Mouse (Mus musculus) neural tube, embryonic 15.5 days (tissue): ENCODE results near the gene Agps. TPM values are rescaled to one million over a fixed set of nuclear protein-coding genes. Genes with fewer than 3 reads are reported as not detected.

Experiments used
- ATAC-seq: fragments of 200-750 bp; cut with Nextera tagmentation; 2 replicates; pipeline ENCODE4 v1.8.0; 2017; ENCODE audit warnings: mild to moderate bottlenecking, moderate TSS enrichment, moderate library complexity; ENCODE audit not compliant: low FRiP score
- H3K27ac ChIP-seq: fragments of 300-500 bp; sonication (generic); replicated peaks from 2 replicates; pipeline ENCODE4 v1.5.1; 2015; ENCODE audit warnings: mild to moderate bottlenecking, inconsistent platforms
- H3K27me3 ChIP-seq: fragments of 300-500 bp; sonication (generic); replicated peaks from 2 replicates; pipeline ENCODE4 v1.6.1; 2015; ENCODE audit warnings: inconsistent platforms
- H3K36me3 ChIP-seq: fragments of 300-500 bp; sonication (generic); 2 replicates; pipeline ENCODE4 v1.6.1; 2015; ENCODE audit warnings: inconsistent platforms
- H3K4me1 ChIP-seq: fragments of 300-500 bp; sonication (generic); 2 replicates; pipeline ENCODE4 v1.6.1; 2015; ENCODE audit warnings: inconsistent platforms
- H3K4me2 ChIP-seq: fragments of 300-500 bp; sonication (generic); 2 replicates; pipeline ENCODE4 v1.6.1; 2015; ENCODE audit warnings: inconsistent platforms, mild to moderate bottlenecking, moderate library complexity
- H3K4me3 ChIP-seq: fragments of 300-500 bp; sonication (generic); replicated peaks from 2 replicates; pipeline ENCODE4 v1.5.1; 2015; ENCODE audit warnings: mild to moderate bottlenecking, inconsistent platforms
- H3K9ac ChIP-seq: fragments of 300-500 bp; sonication (generic); replicated peaks from 2 replicates; pipeline ENCODE4 v1.6.1; 2015; ENCODE audit warnings: mild to moderate bottlenecking, inconsistent platforms
- H3K9me3 ChIP-seq: fragments of 300-500 bp; sonication (generic); replicated peaks from 2 replicates; pipeline ENCODE4 v1.6.1; 2016; ENCODE audit warnings: inconsistent platforms
- WGBS: fragments of 180-500 bp; shearing (Covaris S2); methylation state at CpG from one replicate; pipeline ENCODE4 v1.1.7; 2015; ENCODE audit warnings: mixed read lengths; 5-methylcytosine and 5-hydroxymethylcytosine counted together
- polyA plus RNA-seq: library from polyadenylated mRNA; unstranded; fragments of >200 nt; fragmentation: Nextera tagmentation; extraction: Ambion mirVana; gene quantifications from 2 replicates; pipeline ENCODE4 v1.2.1, GENCODE M21; 2015

Gene Agps
- polyA plus RNA-seq, 1 experiment from 2014 or later = 29.0 TPM

DNA sequence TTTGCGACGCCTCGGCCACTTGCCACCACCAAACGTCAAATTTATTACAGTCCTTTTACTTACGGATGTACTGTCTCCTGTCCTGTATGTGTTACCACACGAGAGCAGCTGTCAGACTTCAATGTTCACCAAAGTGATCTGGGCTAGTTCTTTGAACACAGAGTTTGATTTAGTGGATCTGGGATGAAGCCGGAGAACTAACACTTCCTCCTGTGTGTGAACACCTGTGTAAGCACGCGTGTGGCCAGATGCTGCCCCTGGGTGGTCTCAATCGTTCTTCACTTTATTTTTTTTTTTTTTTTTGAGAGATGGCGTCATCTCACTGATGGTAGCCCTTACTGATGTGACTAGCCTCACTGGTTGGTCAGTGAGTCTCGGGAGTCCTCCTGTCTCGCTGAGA, 17.1 kb upstream of the Agps start:
- no peaks in the 10 kb centered on the region for H3K4me1 ChIP-seq
- 63% methylated on average over 13 of the region's 13 CpGs for WGBS
- ATAC-seq = no peak

DNA sequence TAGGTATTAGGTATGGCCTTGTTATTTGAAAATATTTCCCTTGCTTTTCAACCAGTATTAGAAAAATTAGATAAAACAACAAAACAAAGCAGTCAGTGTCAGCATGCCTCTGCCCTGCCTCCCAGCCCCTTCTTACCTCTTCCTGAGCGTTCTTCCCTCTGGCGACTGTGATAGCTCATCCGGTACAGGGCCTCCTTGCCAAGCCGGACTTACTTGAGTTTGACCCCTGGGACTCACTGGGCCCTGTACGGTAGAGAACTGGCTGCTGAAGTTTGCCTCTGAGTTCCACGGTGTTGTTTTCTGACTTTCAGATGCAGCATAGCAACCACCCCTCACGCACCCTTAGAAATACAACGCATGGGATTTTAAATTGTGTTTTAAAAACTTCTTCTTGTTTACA, 16.5 kb upstream of the Agps start:
- Histone ChIP-seq H3K9me3 (no peaks in the 10 kb centered on the region), H3K27ac (no peak overlapping the region), H3K4me1 (no peaks in the 10 kb centered on the region), H3K36me3 (no peaks in the 10 kb centered on the region), H3K4me3 (no peak overlapping the region), H3K4me2 (no peak overlapping the region), H3K27me3 (no peaks in the 10 kb centered on the region), H3K9ac (no peak overlapping the region)
- no peak for ATAC-seq
- 75% methylated on average over 8 of the region's 8 CpGs for WGBS

More for the DNA sequence above, 17.1 kb upstream of the Agps start:
- Histone ChIP-seq H3K27ac (no peak overlapping the region), H3K36me3 (no peaks in the 10 kb centered on the region), H3K27me3 (no peaks in the 10 kb centered on the region), H3K9ac (no peak overlapping the region), H3K4me3 (no peak overlapping the region), H3K9me3 (no peaks in the 10 kb centered on the region), H3K4me2 (no peak overlapping the region)

DNA sequence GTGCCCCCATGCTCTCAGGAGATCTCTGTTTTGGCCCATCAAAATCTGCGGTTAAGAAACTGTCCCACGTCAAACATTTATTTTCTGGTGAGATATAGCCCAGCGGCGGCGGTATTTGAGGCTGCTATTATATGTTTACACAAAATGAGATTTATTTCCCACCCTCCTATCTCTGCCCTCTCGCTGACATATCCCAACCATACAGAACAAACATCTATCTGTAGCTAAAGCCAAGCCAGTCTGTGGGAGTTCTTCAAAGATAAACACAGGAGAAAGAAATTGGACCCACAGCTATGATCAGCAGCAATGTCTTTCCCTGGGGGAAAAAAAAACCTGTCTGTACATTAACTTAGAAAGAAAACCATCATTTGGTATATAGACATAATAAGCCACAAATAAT, 15.3 kb upstream of the Agps start:
- Histone ChIP-seq H3K36me3 (no peaks in the 10 kb centered on the region), H3K27ac (no peak overlapping the region), H3K27me3 (no peaks in the 10 kb centered on the region), H3K9me3 (no peaks in the 10 kb centered on the region), H3K9ac (no peak overlapping the region), H3K4me1 (no peaks in the 10 kb centered on the region), H3K4me3 (no peak overlapping the region), H3K4me2 (no peak overlapping the region)
- 74% methylated on average over 6 of the region's 6 CpGs for WGBS
- ATAC-seq = no peak

DNA sequence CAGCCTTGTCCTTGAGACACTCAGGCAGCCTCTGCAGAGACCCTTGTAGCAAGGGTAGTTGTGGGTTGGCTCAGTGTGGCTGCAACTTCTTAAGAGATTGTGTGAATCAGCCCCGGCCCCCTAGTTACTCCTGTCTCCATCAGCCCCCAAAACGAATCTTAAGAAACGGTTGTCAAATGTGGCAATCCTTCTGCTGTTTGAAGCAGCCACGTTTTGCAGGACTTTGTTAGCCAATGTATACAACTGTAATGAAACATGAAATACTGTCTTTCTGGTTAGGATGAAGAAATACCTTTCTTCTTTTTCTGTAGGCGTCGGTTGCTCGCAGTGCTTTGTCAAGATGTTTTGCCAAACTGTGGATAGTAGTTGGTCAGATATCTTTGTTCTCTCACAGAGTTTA, 13.3 kb upstream of the Agps start:
- WGBS = 86% methylated on average over 7 of the region's 7 CpGs

DNA sequence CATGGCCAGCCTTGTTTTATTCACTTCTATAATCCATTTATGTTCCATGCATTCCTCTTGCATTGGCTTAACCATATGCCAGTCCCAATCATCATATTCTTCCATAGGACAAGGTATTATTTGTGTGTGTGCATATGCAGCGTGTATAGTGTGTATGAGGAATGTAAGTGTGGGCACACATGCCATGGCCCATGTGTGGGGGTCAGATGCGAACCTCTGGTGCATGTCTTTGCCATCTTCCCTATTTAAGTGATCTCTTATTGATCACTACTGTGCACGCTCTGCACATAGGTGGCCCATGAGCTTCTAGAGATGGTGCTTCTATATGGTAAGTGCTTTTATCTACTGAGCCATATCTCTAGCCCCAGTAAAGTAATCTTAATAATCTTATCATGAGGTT, 12.2 kb upstream of the Agps start:
- H3K9me3 ChIP-seq = no peaks in the 10 kb centered on the region

More for the DNA sequence above, 13.3 kb upstream of the Agps start:
- no peak for ATAC-seq
- no peak overlapping the region for H3K4me3 ChIP-seq
- H3K9me3 ChIP-seq = no peaks in the 10 kb centered on the region
- H3K9ac ChIP-seq = no peak overlapping the region
- no peak overlapping the region for H3K4me2 ChIP-seq
- no peak overlapping the region for H3K27ac ChIP-seq
- no peaks in the 10 kb centered on the region for H3K27me3 ChIP-seq
- no peaks in the 10 kb centered on the region for H3K36me3 ChIP-seq
- no peaks in the 10 kb centered on the region for H3K4me1 ChIP-seq

DNA sequence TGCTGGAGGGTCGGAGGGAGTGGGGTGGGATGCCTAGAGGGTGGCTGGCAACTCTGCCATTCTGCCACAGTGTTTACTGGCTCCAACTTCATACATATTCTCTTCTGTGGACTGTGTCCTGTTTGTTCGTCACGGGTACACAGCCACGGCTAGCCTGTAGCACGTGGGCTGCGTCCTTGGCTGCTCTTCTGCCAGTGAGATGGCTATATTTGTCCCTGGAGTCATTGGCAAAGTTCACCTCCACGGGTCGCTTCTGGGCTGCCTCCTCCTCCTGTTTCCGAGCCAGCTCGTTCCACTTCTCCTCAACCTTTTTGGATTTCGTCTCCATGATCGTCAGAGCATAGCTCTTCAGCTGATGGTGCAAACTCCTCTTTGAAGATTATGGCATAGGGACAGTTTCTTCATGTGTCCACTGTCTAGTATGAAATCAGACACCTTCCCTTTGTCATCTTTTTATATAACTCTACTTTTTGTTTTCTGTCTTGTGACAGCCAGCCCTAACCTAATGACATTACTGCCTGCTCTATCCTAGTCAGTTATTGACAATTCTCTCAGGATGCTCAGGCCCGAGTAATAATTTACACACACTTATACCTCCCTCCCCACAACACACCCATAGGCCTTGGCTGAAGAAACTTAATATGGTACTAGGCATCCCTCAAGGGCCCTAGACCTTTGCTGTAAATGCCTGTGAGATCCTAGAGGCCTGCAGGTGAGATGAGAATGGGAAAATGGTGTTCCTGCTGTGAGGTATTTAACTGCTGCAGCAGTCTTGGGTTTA, 9.8 kb upstream of the Agps start:
- no peak overlapping the region for H3K4me2 ChIP-seq
- no peaks in the 10 kb centered on the region for H3K9me3 ChIP-seq
- no peak overlapping the region for H3K27ac ChIP-seq
- no peak overlapping the region for H3K4me3 ChIP-seq
- H3K9ac ChIP-seq = no peak overlapping the region
- no peaks in the 10 kb centered on the region for H3K27me3 ChIP-seq
- no peak for ATAC-seq
- H3K36me3 ChIP-seq = no peaks in the 10 kb centered on the region
- WGBS = 90% methylated on average over 13 of the region's 13 CpGs
- no peaks in the 10 kb centered on the region for H3K4me1 ChIP-seq

More for the DNA sequence above, 12.2 kb upstream of the Agps start:
- Histone ChIP-seq H3K27me3 (no peaks in the 10 kb centered on the region), H3K4me3 (no peak overlapping the region), H3K4me1 (no peaks in the 10 kb centered on the region), H3K36me3 (no peaks in the 10 kb centered on the region), H3K4me2 (no peak overlapping the region), H3K9ac (no peak overlapping the region), H3K27ac (no peak overlapping the region)
- no peak for ATAC-seq
- 94% methylated on average over 3 of the region's 3 CpGs for WGBS

DNA sequence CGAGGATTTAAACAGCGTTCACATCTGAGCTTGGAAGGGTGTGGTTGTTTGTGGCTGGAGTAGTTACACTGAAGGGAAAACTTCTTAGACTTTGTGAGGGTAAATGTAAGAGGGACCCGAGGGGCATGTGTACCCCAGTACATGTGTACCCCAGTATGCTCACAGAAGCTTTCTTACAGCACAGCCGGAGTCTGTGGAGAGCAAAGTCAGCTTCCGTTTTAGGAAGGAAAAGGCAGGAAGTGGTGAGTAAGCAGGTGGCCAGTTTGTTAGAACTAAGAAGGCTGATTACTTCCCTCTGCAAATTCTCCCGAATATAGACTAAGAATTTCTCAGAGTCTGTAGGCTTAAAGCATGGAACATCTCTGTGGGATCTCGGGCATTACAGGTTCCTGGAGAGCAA, 8.2 kb upstream of the Agps start:
- Histone ChIP-seq H3K4me3 (no peak overlapping the region), H3K9me3 (no peaks in the 10 kb centered on the region), H3K27me3 (no peaks in the 10 kb centered on the region), H3K4me2 (no peak overlapping the region), H3K4me1 (no peaks in the 10 kb centered on the region), H3K27ac (no peak overlapping the region), H3K36me3 (no peaks in the 10 kb centered on the region), H3K9ac (no peak overlapping the region)
- no peak for ATAC-seq
- WGBS = 66% methylated on average over 7 of the region's 7 CpGs

DNA sequence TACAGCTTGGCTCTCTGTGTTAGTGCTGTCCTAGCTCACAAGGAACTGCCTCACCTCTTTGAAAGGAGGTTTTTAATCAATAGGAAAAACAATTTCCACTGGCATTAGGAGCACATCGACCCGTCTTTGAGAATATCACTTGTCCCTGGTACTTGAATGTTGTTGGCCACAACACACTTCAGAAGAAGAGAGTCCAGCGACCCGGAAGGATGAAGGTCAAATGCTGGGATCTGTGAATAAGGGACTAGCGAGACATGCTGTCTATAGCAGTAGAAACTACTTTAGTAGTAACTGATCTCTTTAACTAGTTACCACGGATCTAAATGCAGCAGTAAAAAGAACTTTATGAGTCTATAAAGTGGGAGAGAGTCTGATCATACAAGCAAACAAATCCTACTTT, 7.8 kb upstream of the Agps start:
- H3K4me1 ChIP-seq = no peaks in the 10 kb centered on the region
- no peak for ATAC-seq
- no peak overlapping the region for H3K4me3 ChIP-seq
- no peak overlapping the region for H3K9ac ChIP-seq
- no peaks in the 10 kb centered on the region for H3K9me3 ChIP-seq
- H3K27ac ChIP-seq = no peak overlapping the region
- no peak overlapping the region for H3K4me2 ChIP-seq
- no peaks in the 10 kb centered on the region for H3K36me3 ChIP-seq
- 27% methylated on average over 6 of the region's 6 CpGs for WGBS
- no peaks in the 10 kb centered on the region for H3K27me3 ChIP-seq

DNA sequence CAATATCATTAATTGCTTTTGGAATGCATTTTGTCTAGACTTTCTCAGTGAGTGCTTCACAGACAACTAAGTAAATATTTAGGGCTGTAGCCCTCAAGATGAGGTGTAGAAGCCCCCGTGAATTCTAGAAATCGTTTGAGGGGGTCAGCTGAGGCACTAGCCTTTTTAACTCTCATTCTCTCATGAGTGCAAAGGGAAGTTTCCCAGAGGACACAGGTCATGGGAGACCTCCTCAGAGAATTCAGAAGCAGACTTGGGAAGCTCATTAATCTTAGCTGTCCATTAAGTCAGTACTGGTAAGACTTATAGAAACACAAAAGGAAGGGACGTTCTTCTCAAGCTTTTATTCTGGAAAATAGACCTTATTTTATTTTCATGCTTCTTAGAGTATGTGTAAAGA, 7.1 kb upstream of the Agps start:
- ATAC-seq = no peak
- WGBS = 4% methylated on average over 3 of the region's 3 CpGs
- no peaks in the 10 kb centered on the region for H3K4me1 ChIP-seq

DNA sequence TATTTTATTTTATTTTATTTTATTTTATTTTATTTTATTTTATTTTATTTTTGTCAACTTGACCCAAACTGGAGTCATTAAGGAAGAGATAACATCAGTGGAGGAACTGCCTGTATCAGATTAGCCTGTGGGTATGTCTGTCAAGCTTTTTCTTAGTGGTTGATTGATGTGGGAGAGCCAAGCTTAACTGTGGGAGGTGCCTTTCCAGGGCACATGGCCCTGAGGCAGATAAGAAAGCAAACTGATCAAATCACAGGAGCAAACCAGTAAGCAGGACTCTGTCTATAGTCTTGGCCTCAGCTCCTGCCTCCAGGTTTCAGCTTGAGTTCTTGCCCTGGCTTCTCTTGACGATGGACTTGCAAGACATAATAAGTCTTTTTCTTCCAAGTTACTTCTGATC, 6.4 kb upstream of the Agps start:
- Histone ChIP-seq H3K27ac (no peak overlapping the region), H3K9me3 (no peaks in the 10 kb centered on the region), H3K4me3 (no peak overlapping the region), H3K4me1 (no peaks in the 10 kb centered on the region), H3K9ac (no peak overlapping the region), H3K4me2 (no peak overlapping the region), H3K36me3 (no peaks in the 10 kb centered on the region), H3K27me3 (no peaks in the 10 kb centered on the region)
- WGBS = 72% methylated on average over 1 of the region's 1 CpGs
- no peak for ATAC-seq

More for the DNA sequence above, 7.1 kb upstream of the Agps start:
- H3K4me3 ChIP-seq = no peak overlapping the region
- H3K9ac ChIP-seq = no peak overlapping the region
- H3K36me3 ChIP-seq = no peaks in the 10 kb centered on the region
- no peaks in the 10 kb centered on the region for H3K27me3 ChIP-seq
- H3K9me3 ChIP-seq = no peaks in the 10 kb centered on the region
- no peak overlapping the region for H3K4me2 ChIP-seq
- H3K27ac ChIP-seq = no peak overlapping the region

DNA sequence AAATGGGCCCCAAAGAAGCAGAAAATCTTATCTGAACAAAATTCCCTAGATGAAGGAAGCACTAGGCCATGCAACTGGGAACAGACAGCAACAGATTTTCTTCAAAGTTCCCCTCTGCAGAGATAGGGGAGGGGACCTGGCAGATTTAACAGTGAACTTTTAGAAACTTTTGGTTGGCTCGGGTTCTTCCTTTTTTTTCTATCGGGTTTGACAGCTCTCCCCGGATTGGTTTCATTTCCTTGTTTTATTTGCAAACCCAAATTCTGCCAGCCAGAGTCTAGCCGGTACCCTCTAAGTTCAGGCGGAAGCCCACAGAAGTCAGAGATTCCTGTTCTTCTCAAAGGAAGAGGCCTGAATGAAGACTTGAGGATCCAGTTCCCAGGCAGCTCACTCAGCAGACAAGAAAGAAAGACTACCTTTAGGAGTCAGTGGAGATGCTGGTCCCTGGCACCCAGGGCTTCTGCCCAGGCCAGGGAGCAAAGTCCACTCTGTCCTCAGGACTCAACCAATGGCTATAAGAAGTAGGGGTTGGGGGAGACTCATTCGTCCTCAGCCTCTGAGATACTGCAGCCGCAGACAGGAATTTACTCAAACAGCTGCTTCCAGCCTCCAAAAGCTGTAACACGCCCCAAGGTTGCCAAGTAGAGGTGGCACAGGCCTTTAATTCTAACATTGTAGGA, 2.9 kb upstream of the Agps start:
- Histone ChIP-seq H3K4me2 (no peak overlapping the region), H3K9me3 (no peaks in the 10 kb centered on the region), H3K4me1 (peaks cover 17% of the 10 kb centered on the region), H3K36me3 (no peaks in the 10 kb centered on the region), H3K4me3 (no peak overlapping the region), H3K27ac (no peak overlapping the region), H3K9ac (no peak overlapping the region), H3K27me3 (no peaks in the 10 kb centered on the region)
- 91% methylated on average over 8 of the region's 8 CpGs for WGBS
- no peak for ATAC-seq

DNA sequence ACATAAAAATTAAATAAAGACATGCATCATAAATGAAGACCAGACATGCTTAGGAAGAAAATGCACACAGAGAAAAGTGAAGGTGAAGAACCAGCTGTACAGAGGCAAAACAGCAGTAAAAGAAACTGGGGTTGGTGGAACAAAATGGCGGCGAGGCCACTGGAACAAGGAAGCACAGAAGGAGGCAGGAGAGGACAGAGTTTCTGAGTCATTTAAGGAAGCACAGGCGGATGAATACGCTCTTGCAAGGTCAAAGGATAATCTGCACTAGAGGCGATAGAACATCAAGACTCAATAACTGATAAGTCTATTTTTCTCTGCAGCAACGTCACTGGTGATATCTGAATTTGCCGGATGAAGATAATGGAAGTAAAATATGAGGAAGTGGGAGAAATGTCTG, 1.7 kb upstream of the Agps start:
- Histone ChIP-seq H3K9me3 (no peaks in the 10 kb centered on the region), H3K4me3 (no peak overlapping the region), H3K9ac (no peak overlapping the region), H3K36me3 (no peaks in the 10 kb centered on the region), H3K27me3 (no peaks in the 10 kb centered on the region), H3K4me2 (no peak overlapping the region), H3K27ac (no peak overlapping the region), H3K4me1 (peaks cover 20% of the 10 kb centered on the region)
- 94% methylated on average over 7 of the region's 7 CpGs for WGBS
- ATAC-seq = no peak
